Mouse (Mus musculus) liver, embryonic 11.5 days (tissue): ENCODE data around the gene Mei1. TPM values are rescaled to one million over a fixed set of nuclear protein-coding genes. Genes with fewer than 3 reads are reported as not detected.

Experiments used
- ATAC-seq: fragments of 200-750 bp; cut with Nextera tagmentation; replicated peaks from 2 replicates; pipeline ENCODE4 v1.8.0; 2017; ENCODE audit warnings: moderate number of reproducible peaks, mild to moderate bottlenecking, moderate TSS enrichment, moderate library complexity; ENCODE audit not compliant: low FRiP score
- DNase-seq: peaks from one replicate; pipeline ENCODE4 v3.0.0-alpha.2; 2017; ENCODE audit warnings: low spot score
- H3K27ac ChIP-seq: fragments of 300-500 bp; sonication (generic); 2 replicates; pipeline ENCODE4 v1.5.1; 2014; ENCODE audit warnings: mild to moderate bottlenecking, low read depth, low read length, control low read depth
- H3K27me3 ChIP-seq: fragments of 300-500 bp; sonication (generic); replicated peaks from 2 replicates; pipeline ENCODE4 v1.6.1; 2014; ENCODE audit warnings: low read length, mixed read lengths; ENCODE audit not compliant: control insufficient read depth, insufficient read depth
- H3K36me3 ChIP-seq: fragments of 300-500 bp; sonication (generic); 2 replicates; pipeline ENCODE4 v1.6.1; 2014; ENCODE audit warnings: mild to moderate bottlenecking, low read length, moderate library complexity, mixed read lengths; ENCODE audit not compliant: control insufficient read depth, insufficient read depth
- H3K4me1 ChIP-seq: fragments of 300-500 bp; sonication (generic); replicated peaks from 2 replicates; pipeline ENCODE4 v1.6.1; 2014; ENCODE audit warnings: low read length, mixed read lengths; ENCODE audit not compliant: control insufficient read depth, insufficient read depth
- H3K4me2 ChIP-seq: fragments of 300-500 bp; sonication (generic); 2 replicates; pipeline ENCODE4 v1.6.1; 2014; ENCODE audit warnings: mild to moderate bottlenecking, control low read depth, moderate library complexity
- H3K4me3 ChIP-seq: fragments of 300-500 bp; sonication (generic); 2 replicates; pipeline ENCODE4 v1.5.1; 2014; ENCODE audit warnings: low read depth, low read length, control low read depth
- H3K9ac ChIP-seq: fragments of 300-500 bp; sonication (generic); 2 replicates; pipeline ENCODE4 v1.6.1; 2014; ENCODE audit warnings: low read depth, low read length, control low read depth
- H3K9me3 ChIP-seq: fragments of 300-500 bp; sonication (generic); 2 replicates; pipeline ENCODE4 v1.6.1; 2016; ENCODE audit warnings: low read length, inconsistent platforms, mixed read lengths; ENCODE audit not compliant: control insufficient read depth
- WGBS: fragments of 180-500 bp; shearing (Covaris S2); extraction: QIAGEN DNeasy Blood & Tissue Kit; methylation state at CpG from one replicate; pipeline ENCODE4 v1.1.7; 2014; 5-methylcytosine and 5-hydroxymethylcytosine counted together
- polyA plus RNA-seq: library from polyadenylated mRNA; unstranded; fragments of >200 nt; fragmentation: Nextera tagmentation; extraction: Ambion mirVana; gene quantifications from 2 replicates; pipeline ENCODE4 v1.2.1, GENCODE M21; 2014

The Mei1 gene
- polyA plus RNA-seq, 1 experiment from 2014 or later, result not detected

DNA sequence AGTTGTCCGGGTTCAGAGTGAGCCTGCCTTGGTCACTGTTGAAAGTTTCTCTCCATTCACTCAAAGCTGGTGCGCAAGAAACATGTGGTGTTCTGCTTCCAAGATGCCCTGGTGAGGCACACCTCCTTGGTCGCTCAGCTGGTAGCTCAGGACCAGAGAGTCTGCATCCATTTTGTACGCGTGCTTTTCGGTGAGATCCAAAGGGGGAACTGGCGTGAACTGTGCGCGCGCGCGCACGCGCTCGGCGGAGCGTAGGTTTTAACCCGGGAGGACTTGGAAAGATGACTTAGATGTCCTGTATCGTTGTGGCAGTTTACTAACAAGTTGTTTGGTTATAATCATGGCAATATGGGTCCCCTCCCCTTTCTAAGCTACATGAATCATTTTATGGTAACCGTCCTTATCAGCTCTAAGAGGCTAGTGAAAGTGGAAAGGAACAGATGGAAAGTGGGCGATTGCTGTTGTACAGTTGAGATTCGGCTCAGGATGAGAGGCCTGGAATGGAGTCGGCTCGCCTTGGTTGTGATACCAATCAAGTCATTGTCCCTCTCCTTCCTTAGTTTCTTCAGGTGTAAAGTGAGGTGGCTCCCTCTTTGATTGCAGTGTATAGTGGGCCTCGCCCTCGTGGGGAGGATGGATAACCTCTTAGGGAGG lies 2.1 kb downstream of the Mei1 start:
- Histone ChIP-seq H3K4me1 (no peaks in the 10 kb centered on the region), H3K4me2 (no peak overlapping the region), H3K9me3 (no peaks in the 10 kb centered on the region), H3K27ac (no peak overlapping the region), H3K27me3 (peaks cover 34% of the 10 kb centered on the region), H3K36me3 (no peaks in the 10 kb centered on the region), H3K4me3 (no peak overlapping the region), H3K9ac (no peak overlapping the region)
- DNase-seq (no peak), ATAC-seq (no peak)
- WGBS, result 85% methylated on average over 26 of the region's 26 CpGs

DNA sequence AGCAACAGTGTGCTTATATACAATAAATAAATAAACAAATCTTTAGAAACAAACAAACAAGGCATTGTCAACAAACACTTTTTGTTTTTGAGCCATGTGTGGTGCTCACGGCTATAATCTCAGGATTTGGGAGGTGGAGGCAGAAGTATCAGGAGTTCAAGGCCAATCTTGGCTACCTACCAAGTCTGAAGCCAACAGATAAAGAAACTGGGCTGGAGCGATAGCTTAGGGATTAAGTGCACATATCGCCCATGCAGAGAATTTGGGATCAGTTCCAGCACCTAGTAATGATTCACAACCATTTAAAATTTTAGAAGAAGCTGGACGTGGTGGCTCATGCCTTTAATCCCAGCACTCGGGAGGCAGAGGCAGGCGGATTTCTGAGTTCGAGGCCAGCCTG lies 3.7 kb downstream of the Mei1 start:
- WGBS, result 84% methylated on average over 7 of the region's 7 CpGs
- ATAC-seq, result no peak
- H3K4me3 ChIP-seq, result no peak overlapping the region
- H3K36me3 ChIP-seq, result no peaks in the 10 kb centered on the region
- H3K4me2 ChIP-seq, result no peak overlapping the region
- DNase-seq, result no peak
- no peaks in the 10 kb centered on the region for H3K9me3 ChIP-seq
- H3K9ac ChIP-seq, result no peak overlapping the region
- no peak overlapping the region for H3K27ac ChIP-seq
- H3K4me1 ChIP-seq, result no peaks in the 10 kb centered on the region
- H3K27me3 ChIP-seq, result peaks cover 29% of the 10 kb centered on the region

DNA sequence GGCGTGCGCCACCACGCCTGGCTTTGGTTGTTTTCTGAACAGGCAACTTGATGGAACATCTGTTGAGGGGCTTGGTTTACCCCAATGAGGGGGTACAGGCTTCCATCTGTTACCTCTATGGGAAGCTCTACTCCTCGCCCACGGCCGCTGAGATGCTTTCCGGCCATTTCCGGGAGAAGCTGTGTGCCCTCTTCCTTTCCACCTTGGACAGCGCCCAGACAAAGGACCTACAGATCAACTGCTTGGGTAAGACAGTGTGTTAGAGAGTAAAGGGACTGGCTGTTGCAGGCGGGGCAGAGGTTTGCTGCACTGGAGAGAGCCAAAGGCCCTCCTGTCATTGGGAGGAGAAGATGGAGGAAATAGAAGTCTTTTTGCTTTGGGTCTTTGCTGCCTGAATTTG lies 10.1 kb downstream of the Mei1 start:
- peaks cover 2% of the 10 kb centered on the region; the same call in 1 of the 2 replicates for H3K27me3 ChIP-seq
- no peak for ATAC-seq
- 51% methylated on average over 10 of the region's 10 CpGs for WGBS
- H3K27ac ChIP-seq, result no peak overlapping the region
- no peak for DNase-seq
- H3K4me1 ChIP-seq, result no peaks in the 10 kb centered on the region
- H3K9ac ChIP-seq, result no peak overlapping the region
- H3K4me3 ChIP-seq, result no peak overlapping the region
- H3K9me3 ChIP-seq, result no peaks in the 10 kb centered on the region
- H3K36me3 ChIP-seq, result no peaks in the 10 kb centered on the region
- H3K4me2 ChIP-seq, result no peak overlapping the region

DNA sequence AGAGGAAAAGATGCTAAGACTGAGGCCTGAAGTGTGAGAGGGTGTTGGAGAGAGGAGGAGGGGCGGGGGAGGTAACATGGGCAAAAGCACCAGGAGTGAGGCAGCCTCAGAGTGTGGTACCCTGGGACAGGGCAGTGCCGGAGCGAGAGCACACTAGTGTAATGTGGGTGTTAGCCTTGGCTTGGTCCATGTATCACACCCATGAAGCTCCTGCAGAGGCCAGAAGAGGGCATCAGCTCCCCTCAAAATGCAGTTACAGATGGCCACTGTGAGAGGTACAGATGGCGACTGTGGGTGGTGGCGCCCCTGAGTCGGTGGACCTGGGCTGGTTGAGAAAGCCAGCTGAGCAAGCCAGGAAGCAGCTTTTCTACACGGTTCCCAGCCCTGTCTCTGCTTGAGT lies 11.4 kb downstream of the Mei1 start:
- no peaks in the 10 kb centered on the region for H3K36me3 ChIP-seq
- H3K9ac ChIP-seq, result no peak overlapping the region
- H3K27me3 ChIP-seq, result no peaks in the 10 kb centered on the region; the same call in 1 of the 2 replicates
- no peak overlapping the region for H3K4me2 ChIP-seq
- no peaks in the 10 kb centered on the region for H3K9me3 ChIP-seq
- H3K4me3 ChIP-seq, result no peak overlapping the region
- no peak for ATAC-seq
- 28% methylated on average over 7 of the region's 7 CpGs for WGBS
- H3K27ac ChIP-seq, result no peak overlapping the region
- no peak for DNase-seq
- H3K4me1 ChIP-seq, result no peaks in the 10 kb centered on the region

DNA sequence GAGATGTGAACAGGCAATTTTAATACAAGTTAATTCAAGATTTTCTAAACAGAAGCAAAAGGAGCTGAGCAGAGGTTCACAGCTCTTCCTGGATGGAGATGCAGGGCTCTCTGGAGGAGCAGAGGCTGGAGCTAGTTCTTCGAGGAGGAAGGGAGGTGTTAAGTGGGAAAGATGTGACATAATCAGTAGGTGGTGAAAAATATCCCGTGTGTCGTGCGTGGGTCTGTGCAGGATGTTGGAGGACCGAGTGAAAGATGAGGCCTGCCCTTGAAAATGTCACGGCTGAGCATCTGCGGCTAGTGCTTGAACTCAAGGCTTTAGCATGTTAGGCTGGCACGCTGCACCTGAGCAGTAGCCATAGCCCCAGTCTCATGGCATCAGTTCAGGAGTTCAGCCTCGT lies 15.8 kb downstream of the Mei1 start:
- Histone ChIP-seq H3K4me1 (no peaks in the 10 kb centered on the region), H3K36me3 (no peaks in the 10 kb centered on the region), H3K9ac (no peak overlapping the region), H3K9me3 (no peaks in the 10 kb centered on the region), H3K27ac (no peak overlapping the region), H3K4me2 (no peak overlapping the region), H3K27me3 (peaks cover 5% of the 10 kb centered on the region; the same call in 1 of the 2 replicates), H3K4me3 (no peak overlapping the region)
- DNase-seq (no peak), ATAC-seq (no peak)
- WGBS, result 80% methylated on average over 9 of the region's 9 CpGs

DNA sequence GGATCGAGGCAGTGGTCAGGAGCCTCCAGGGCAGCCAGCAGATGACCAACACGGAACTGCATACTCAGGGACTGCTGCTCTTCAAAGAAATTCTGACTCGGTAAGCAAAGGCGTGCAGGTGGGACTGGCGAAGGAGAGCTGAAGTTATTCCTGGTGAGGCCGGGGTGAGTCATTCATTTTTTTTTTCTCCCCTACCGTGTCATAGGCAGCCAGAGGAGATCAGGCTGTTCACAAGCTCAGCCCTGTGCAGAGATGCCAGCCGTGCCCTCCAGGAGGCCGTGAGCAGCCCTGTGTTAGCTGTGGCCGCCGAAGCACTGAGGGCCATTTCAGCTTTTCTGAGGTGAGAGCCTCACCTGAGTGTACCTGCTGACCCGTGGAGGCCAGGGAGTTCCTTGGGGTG lies 16.3 kb downstream of the Mei1 start:
- Histone ChIP-seq H3K4me2 (no peak overlapping the region), H3K27me3 (peaks cover 5% of the 10 kb centered on the region; the same call in 1 of the 2 replicates), H3K9me3 (no peaks in the 10 kb centered on the region), H3K4me3 (no peak overlapping the region), H3K9ac (no peak overlapping the region), H3K36me3 (no peaks in the 10 kb centered on the region), H3K27ac (no peak overlapping the region), H3K4me1 (no peaks in the 10 kb centered on the region)
- DNase-seq (no peak), ATAC-seq (no peak)
- 77% methylated on average over 12 of the region's 12 CpGs for WGBS

DNA sequence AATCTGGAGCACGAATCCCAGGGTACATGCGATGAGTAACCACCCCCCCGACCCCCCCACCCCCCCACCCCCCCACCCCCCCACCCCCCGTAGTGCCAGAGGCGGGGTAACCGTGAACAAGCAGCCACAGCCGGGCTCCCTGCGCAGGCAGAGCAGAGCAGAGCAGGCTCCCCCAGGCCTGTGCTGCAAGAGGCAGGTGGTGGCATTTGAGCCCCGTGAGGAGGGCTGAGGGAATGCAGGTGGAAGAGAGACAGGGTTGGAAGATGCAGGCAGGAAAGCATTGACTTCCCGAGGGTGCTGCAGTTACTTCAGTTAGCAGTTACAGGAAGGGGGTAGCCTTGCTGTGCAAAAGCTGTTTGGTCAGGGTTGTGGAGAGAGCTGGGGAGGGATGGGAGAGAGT lies 17.5 kb downstream of the Mei1 start:
- H3K9me3 ChIP-seq, result no peaks in the 10 kb centered on the region
- H3K9ac ChIP-seq, result no peak overlapping the region
- no peak for ATAC-seq
- H3K27ac ChIP-seq, result no peak overlapping the region
- no peak for DNase-seq
- H3K27me3 ChIP-seq, result peaks cover 5% of the 10 kb centered on the region; the same call in 1 of the 2 replicates
- 11% methylated on average over 10 of the region's 10 CpGs for WGBS
- no peak overlapping the region for H3K4me3 ChIP-seq
- no peak overlapping the region for H3K4me2 ChIP-seq
- H3K36me3 ChIP-seq, result no peaks in the 10 kb centered on the region
- no peaks in the 10 kb centered on the region for H3K4me1 ChIP-seq

DNA sequence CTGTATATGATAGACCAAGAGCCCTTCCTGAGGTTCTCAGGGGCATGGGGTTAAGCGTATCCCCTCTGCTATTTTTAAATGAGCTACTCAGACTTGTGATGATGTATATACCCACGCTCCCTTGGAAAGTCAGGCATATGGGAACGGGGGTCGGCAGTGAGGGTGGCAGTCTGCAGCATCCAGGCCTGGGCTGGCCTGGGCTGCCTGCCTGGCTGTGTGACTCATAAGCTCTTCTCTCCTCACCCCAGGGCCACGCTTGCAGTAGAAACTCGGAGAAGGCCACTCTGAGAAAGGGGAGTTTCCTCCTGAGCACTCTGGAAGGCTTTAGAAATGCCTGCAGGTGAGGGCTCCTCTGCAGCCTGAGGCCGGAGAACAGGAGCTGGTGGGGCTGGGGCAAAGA lies 21.3 kb downstream of the Mei1 start:
- H3K9me3 ChIP-seq, result no peaks in the 10 kb centered on the region
- no peak overlapping the region for H3K4me3 ChIP-seq
- WGBS, result 75% methylated on average over 7 of the region's 7 CpGs
- H3K9ac ChIP-seq, result no peak overlapping the region
- DNase-seq (no peak), ATAC-seq (no peak)
- no peaks in the 10 kb centered on the region for H3K4me1 ChIP-seq
- no peak overlapping the region for H3K4me2 ChIP-seq
- no peak overlapping the region for H3K27ac ChIP-seq
- peaks cover 5% of the 10 kb centered on the region; the same call in 1 of the 2 replicates for H3K27me3 ChIP-seq
- no peaks in the 10 kb centered on the region for H3K36me3 ChIP-seq

DNA sequence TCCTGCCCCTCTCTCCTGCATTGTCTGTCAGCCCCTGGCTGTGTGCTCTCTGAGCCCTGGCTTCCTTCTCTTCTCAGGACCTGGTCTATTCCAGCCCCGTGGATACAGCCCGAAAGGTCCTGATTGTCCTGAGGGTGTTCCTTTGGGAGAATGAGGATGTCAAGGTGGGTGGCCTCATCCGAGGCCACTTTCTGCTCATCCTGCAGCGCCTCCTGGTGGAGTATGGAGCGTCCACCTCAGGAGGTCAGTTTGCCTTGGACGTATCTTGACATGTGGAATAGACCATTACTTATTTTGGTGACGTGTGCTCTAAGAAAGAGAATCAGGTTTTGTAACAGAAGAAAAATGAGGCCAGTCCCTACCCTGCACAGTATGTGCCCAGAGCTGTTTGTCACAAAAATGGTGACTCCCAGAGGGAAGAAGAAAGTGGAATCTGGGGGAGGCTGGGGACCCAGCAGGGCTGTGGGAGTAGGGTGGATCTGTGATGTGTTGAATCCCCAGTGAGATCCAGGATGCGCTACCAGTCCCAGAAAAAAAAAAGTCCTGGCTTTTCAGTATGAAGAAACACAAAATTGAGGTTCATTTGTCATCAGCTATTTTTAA lies 37.3 kb downstream of the Mei1 start:
- H3K9me3 ChIP-seq, result no peaks in the 10 kb centered on the region
- H3K4me1 ChIP-seq, result no peaks in the 10 kb centered on the region
- H3K27me3 ChIP-seq, result 0 out of 2 replicates have a peak, but pooled peaks cover 3% of the 10 kb centered on the region
- no peak overlapping the region for H3K27ac ChIP-seq
- H3K9ac ChIP-seq, result no peak overlapping the region
- DNase-seq (no peak), ATAC-seq (no peak)
- H3K4me3 ChIP-seq, result no peak overlapping the region
- WGBS, result 30% methylated on average over 8 of the region's 8 CpGs
- no peaks in the 10 kb centered on the region for H3K36me3 ChIP-seq
- H3K4me2 ChIP-seq, result no peak overlapping the region
